Mouse (Mus musculus) midbrain, embryonic 11.5 days (tissue): ENCODE measurements at regions not wholly inside any gene's neighbourhood (a gene's known extent, or its start where the extent isn't known, plus 50 kb on each side); places are given as distances from the start of the nearest gene placed in this dataset.

ENCODE experiments used
- ATAC-seq: fragments of 200-750 bp; cut with Nextera tagmentation; 2 replicates; pipeline ENCODE4 v1.8.0; 2017; ENCODE audit warnings: moderate TSS enrichment, moderate library complexity; ENCODE audit not compliant: low FRiP score
- DNase-seq: peaks from one replicate; pipeline ENCODE4 v3.0.0; 2015; ENCODE audit warnings: low spot score; ENCODE audit errors: missing footprints
- H3K27ac ChIP-seq: fragments of 300-500 bp; sonication (generic); 2 replicates; pipeline ENCODE4 v1.5.1; 2014; ENCODE audit warnings: low read depth, low read length
- H3K27me3 ChIP-seq: fragments of 300-500 bp; sonication (generic); 2 replicates; pipeline ENCODE4 v1.6.1; 2014; ENCODE audit warnings: mild to moderate bottlenecking, low read length, moderate library complexity, mixed read lengths; ENCODE audit not compliant: control insufficient read depth, insufficient read depth
- H3K36me3 ChIP-seq: fragments of 300-500 bp; sonication (generic); 2 replicates; pipeline ENCODE4 v1.6.1; 2014; ENCODE audit warnings: mild to moderate bottlenecking, low read length, moderate library complexity, mixed read lengths; ENCODE audit not compliant: control insufficient read depth, insufficient read depth
- H3K4me1 ChIP-seq: fragments of 300-500 bp; sonication (generic); 2 replicates; pipeline ENCODE4 v1.6.1; 2014; ENCODE audit warnings: low read length; ENCODE audit not compliant: control insufficient read depth, insufficient read depth
- H3K4me2 ChIP-seq: fragments of 300-500 bp; sonication (generic); 2 replicates; pipeline ENCODE4 v1.6.1; 2014; ENCODE audit warnings: mild to moderate bottlenecking, moderate library complexity
- H3K4me3 ChIP-seq: fragments of 300-500 bp; sonication (generic); 2 replicates; pipeline ENCODE4 v1.5.1; 2014; ENCODE audit warnings: low read depth, low read length
- H3K9ac ChIP-seq: fragments of 300-500 bp; sonication (generic); 2 replicates; pipeline ENCODE4 v1.6.1; 2014; ENCODE audit warnings: low read length
- H3K9me3 ChIP-seq: fragments of 300-500 bp; sonication (generic); 2 replicates; pipeline ENCODE4 v1.6.1; 2016; ENCODE audit warnings: low read length; ENCODE audit not compliant: control insufficient read depth
- WGBS: fragments of 180-500 bp; shearing (Covaris S2); extraction: QIAGEN DNeasy Blood & Tissue Kit; methylation state at CpG from one replicate; pipeline ENCODE4 v1.1.7; 2014; 5-methylcytosine and 5-hydroxymethylcytosine counted together

DNA sequence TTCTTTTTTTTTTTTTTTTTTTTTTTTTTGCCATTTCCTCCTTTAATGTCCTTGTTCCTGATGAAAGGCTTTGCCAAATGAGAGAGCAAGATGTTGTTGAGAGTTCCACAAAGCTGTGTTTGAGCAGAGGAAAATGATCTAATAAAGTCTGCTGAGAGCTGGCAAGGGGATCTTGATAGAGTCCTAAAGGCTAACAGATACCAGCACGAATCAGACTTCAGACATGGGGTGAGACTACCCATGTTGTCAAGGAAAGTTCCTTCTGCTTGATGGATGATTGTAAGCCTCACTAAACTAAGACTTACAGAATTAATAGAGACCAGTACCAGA, 665.2 kb upstream of the Fam92a start:
- no peaks in the 10 kb centered on the region for H3K27me3 ChIP-seq
- no peak overlapping the region for H3K4me2 ChIP-seq
- H3K36me3 ChIP-seq, result no peaks in the 10 kb centered on the region
- no peak overlapping the region for H3K4me3 ChIP-seq
- H3K9ac ChIP-seq, result no peak overlapping the region
- WGBS, result 76% methylated on average over 1 of the region's 1 CpGs
- no peaks in the 10 kb centered on the region for H3K4me1 ChIP-seq
- no peak overlapping the region for H3K27ac ChIP-seq
- ATAC-seq, result no peak
- DNase-seq, result no peak
- no peaks in the 10 kb centered on the region for H3K9me3 ChIP-seq

DNA sequence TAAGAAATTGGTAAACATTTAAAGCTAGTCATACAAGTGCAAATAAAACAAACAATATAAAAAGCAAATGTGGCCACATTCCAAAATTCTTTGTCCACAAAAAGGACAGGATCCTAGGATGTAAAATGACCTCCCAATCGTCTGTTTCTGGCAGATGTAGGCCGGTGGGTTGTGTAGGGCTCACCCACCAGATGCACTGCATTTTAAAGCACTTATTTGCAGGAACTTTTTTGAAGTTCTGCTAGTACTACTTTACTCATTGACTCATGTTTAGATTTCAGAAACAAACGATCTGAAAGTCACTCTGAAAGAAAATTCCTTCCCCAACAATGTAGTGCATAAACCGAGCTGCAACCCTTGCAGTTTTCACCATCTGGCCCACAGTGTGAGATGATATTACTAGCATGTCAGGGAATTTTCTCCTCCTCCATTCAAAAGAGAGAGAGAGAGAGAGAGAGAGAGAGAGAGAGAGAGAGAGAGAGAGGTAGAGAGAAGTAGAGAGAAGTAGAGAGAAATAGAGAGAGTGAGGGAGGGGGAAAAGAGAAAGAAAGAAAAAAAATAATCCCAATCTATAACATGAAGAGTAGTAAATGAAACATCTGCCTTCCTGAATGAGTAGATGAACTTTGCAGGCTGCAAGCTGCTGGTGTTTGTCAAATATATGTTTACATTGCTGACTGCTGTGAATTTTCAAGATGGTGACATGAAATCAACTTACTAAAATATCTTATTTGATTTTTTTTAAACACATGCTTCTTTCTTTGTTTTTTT, 664.7 kb upstream of the Fam92a start:
- H3K4me2 ChIP-seq, result no peak overlapping the region
- no peak overlapping the region for H3K27ac ChIP-seq
- H3K4me1 ChIP-seq, result no peaks in the 10 kb centered on the region
- 85% methylated on average over 4 of the region's 4 CpGs for WGBS
- DNase-seq (no peak), ATAC-seq (no peak)
- H3K9me3 ChIP-seq, result no peaks in the 10 kb centered on the region
- no peaks in the 10 kb centered on the region for H3K27me3 ChIP-seq
- H3K9ac ChIP-seq, result no peak overlapping the region
- H3K4me3 ChIP-seq, result no peak overlapping the region
- no peaks in the 10 kb centered on the region for H3K36me3 ChIP-seq

DNA sequence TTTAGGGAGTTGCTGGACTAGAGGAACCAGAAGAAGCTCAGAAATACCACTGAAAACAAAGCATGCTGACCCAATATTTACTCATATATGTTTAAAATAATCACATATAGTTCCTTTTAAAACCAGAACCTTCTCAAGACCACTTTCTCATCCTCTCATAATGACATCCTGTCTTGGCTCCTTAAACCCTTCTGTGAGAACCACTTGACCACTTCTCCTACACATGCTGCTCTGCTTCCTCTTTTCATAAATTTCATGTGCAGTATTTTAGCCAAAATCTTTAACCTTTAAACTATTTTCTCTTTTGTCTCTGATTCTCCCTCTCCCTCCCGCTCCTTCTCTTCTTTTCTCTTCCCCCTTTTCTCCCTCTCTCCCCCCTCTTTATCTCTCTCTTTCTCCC, 654.6 kb upstream of the Fam92a start:
- Histone ChIP-seq H3K36me3 (no peaks in the 10 kb centered on the region), H3K4me1 (no peaks in the 10 kb centered on the region), H3K4me3 (no peak overlapping the region), H3K4me2 (no peak overlapping the region), H3K9ac (no peak overlapping the region), H3K27ac (no peak overlapping the region), H3K9me3 (no peaks in the 10 kb centered on the region), H3K27me3 (no peaks in the 10 kb centered on the region)
- 89% methylated on average over 1 of the region's 1 CpGs for WGBS
- DNase-seq (no peak), ATAC-seq (no peak)

DNA sequence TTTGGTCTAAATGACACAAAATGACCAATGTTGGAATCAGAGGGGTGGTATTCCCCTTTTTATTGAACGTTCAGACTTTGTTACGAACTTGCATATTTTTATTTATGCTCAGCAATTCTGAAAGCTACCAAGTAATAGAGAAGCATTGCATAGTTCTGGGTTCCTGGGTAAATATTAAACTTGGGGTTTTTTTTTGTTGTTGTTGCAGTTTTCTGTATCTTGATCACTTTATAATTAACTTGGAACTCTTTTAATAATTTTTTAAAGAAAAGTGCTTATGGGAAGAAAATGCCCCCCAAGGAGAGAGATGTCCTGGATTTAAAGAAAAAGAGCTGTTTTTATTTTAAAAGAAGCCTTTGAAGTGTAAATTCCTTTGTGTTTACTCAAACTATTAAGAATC, 642.4 kb upstream of the Fam92a start:
- Histone ChIP-seq H3K4me2 (no peak overlapping the region), H3K36me3 (no peaks in the 10 kb centered on the region), H3K9me3 (no peaks in the 10 kb centered on the region), H3K4me3 (no peak overlapping the region), H3K27ac (no peak overlapping the region), H3K4me1 (no peaks in the 10 kb centered on the region), H3K27me3 (no peaks in the 10 kb centered on the region), H3K9ac (no peak overlapping the region)
- ATAC-seq (no peak), DNase-seq (no peak)
- 91% methylated on average over 2 of the region's 2 CpGs for WGBS

DNA sequence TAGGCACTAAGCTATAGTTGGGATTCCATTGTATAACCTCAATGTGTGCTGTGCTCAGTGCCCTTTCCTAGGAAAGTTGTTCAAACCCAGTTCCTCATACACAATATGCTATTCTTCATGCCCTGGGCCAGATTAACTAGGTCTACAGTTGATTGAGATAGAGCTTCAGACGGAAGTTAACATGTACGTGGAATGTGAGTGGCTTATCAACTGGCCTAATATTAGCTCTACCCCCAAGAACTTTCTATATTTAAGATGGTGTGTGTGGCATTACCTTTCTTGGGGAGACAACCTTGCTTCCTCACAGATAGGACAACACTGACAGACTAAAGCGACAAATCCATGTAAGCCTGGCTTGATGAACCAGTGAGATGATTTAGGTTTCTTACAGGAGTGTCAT, 629.4 kb upstream of the Fam92a start:
- H3K9ac ChIP-seq, result no peak overlapping the region
- H3K36me3 ChIP-seq, result no peaks in the 10 kb centered on the region
- DNase-seq (no peak), ATAC-seq (no peak)
- H3K27me3 ChIP-seq, result no peaks in the 10 kb centered on the region
- 89% methylated on average over 3 of the region's 3 CpGs for WGBS
- H3K4me1 ChIP-seq, result no peaks in the 10 kb centered on the region
- H3K27ac ChIP-seq, result no peak overlapping the region
- no peak overlapping the region for H3K4me3 ChIP-seq
- no peak overlapping the region for H3K4me2 ChIP-seq
- H3K9me3 ChIP-seq, result no peaks in the 10 kb centered on the region

DNA sequence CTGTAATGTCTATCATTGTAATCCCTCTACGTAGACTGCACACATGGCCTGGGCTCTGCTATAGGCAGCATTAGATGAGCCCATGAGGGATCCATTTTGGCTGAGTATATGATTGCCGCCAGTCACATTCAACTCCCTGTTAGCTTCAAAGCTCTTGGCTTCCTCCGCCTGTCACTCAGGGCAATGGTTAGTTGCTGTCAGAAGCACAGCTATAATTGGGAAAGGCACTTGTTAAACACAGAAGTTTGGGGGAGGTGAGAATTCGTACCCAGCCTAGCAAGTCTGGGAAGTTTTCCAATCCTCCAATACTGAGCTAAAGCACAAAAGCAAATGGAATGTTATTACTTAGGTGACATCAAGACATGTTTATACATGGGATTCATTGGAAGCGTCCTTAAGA, 627.7 kb upstream of the Fam92a start:
- H3K4me2 ChIP-seq, result no peak overlapping the region
- no peaks in the 10 kb centered on the region for H3K4me1 ChIP-seq
- H3K9me3 ChIP-seq, result no peaks in the 10 kb centered on the region
- H3K4me3 ChIP-seq, result no peak overlapping the region
- 88% methylated on average over 5 of the region's 5 CpGs for WGBS
- no peak for ATAC-seq
- H3K36me3 ChIP-seq, result no peaks in the 10 kb centered on the region
- no peak overlapping the region for H3K27ac ChIP-seq
- H3K27me3 ChIP-seq, result no peaks in the 10 kb centered on the region
- no peak for DNase-seq
- no peak overlapping the region for H3K9ac ChIP-seq

DNA sequence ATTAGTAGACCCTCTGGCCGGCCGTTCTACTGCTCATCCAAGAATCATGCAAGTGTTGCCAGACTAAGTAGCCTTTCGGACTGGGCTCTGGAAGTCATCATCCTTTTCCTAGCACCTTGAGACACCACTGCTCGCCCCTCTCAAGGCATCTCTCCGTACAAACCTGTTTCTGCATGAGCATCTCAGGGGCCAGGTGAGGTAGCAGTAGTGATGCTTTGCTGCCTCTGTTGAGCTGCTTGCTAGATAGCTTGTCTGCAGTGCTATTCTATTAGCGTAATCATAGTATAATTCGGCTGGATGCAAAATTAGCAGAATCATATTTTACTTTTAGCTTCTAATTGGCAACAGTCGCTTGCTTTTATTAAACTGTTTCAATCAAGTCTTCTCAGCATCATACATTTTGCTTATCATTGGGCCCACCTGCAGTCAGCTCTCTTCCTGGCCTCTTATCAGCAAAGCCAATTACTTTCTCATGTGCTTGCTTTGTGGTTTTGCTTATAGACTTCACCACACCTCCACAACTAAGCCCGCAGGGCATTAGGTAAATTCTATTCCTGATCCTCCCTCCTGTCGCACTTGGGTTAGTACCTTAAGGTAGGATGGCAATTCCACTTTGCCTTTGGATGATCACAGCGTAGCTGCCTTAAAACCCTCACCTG, 621.1 kb upstream of the Fam92a start:
- Histone ChIP-seq H3K9ac (no peak overlapping the region), H3K27ac (no peak overlapping the region), H3K27me3 (no peaks in the 10 kb centered on the region), H3K4me2 (no peak overlapping the region), H3K9me3 (no peaks in the 10 kb centered on the region), H3K4me3 (no peak overlapping the region), H3K36me3 (no peaks in the 10 kb centered on the region), H3K4me1 (peaks cover 8% of the 10 kb centered on the region)
- WGBS, result 80% methylated on average over 11 of the region's 11 CpGs
- no peak for DNase-seq
- ATAC-seq, result no peak

DNA sequence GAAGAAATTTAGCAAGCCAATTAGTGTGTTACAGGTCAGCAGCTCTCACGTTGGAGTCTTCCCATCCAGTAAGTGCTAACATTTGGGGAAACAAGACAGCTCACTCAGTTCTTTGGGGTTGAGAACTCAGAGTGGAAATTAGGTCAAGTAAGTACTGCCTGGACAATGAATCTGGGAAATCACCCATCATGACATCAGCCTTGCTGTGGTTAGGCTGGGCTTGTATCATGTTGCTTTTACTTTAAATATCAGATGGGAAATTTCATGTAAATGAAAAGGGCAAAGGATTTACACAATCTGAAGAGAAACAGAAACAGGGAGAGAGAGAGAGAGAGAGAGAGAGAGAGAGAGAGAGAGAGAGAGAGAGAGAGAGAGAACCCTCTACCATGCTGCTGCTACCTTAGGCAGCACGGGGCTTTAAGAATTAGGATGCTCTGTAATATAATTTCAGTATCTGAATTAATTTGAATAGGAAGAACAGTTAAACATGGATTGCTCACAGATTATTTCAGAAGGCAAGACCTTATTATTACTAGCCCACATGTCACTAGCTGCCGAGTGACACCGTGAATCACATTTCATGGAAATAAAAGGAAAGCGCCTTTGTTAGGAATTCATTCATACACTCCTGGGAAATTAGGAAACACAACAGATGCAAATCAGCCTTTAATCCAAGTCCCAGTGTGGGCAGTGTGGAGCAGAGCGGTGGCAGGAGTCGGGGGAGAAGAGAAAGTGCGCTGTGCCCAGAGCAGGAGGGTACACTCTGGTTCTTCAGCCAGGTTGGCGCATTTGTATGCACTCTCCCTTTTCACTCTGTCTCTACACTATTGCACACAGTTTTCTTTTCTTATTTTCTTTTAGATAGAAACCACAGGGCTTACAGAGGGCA, 620.2 kb upstream of the Fam92a start:
- no peak overlapping the region for H3K4me2 ChIP-seq
- H3K27me3 ChIP-seq, result no peaks in the 10 kb centered on the region
- H3K4me1 ChIP-seq, result peaks cover 8% of the 10 kb centered on the region
- H3K27ac ChIP-seq, result no peak overlapping the region
- H3K9me3 ChIP-seq, result no peaks in the 10 kb centered on the region
- ATAC-seq (peak; percentile 77), DNase-seq (no peak)
- 57% methylated on average over 9 of the region's 9 CpGs for WGBS
- no peak overlapping the region for H3K4me3 ChIP-seq
- no peak overlapping the region for H3K9ac ChIP-seq
- no peaks in the 10 kb centered on the region for H3K36me3 ChIP-seq

DNA sequence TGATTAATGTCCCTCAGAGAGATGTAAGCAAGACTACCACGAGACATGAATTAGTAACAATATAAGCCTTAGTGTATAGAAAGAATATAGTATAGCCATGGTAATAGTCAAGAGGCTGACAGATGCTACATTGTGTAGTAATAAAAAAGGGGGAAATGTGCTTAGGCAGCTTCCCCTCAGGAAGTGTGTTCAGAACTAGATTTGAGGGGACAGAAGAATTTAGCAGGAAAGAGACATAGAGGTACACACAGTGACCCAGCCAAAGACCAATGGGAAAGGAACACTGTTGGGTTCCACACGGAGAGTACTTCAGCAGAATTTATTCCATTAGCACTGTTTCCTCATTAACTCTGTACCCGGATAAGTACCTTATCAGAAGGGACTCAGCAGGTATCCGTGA, 614.0 kb upstream of the Fam92a start:
- H3K36me3 ChIP-seq, result no peaks in the 10 kb centered on the region
- DNase-seq (no peak), ATAC-seq (no peak)
- H3K4me3 ChIP-seq, result no peak overlapping the region
- H3K4me1 ChIP-seq, result no peaks in the 10 kb centered on the region
- no peaks in the 10 kb centered on the region for H3K27me3 ChIP-seq
- H3K9ac ChIP-seq, result no peak overlapping the region
- H3K9me3 ChIP-seq, result no peaks in the 10 kb centered on the region
- 82% methylated on average over 4 of the region's 4 CpGs for WGBS
- no peak overlapping the region for H3K4me2 ChIP-seq
- H3K27ac ChIP-seq, result no peak overlapping the region
